Mouse (Mus musculus): ENCODE data around the gene Fbxo24.
A peak's percentile ranks its signal among the peaks of the same experiment; 100 is the strongest.
"Not testable (repeated sequence)": the region's sequence is repeated elsewhere in the genome, so short reads cannot be mapped to it uniquely, and the experiment has no call there.

Gene Fbxo24

DNA sequence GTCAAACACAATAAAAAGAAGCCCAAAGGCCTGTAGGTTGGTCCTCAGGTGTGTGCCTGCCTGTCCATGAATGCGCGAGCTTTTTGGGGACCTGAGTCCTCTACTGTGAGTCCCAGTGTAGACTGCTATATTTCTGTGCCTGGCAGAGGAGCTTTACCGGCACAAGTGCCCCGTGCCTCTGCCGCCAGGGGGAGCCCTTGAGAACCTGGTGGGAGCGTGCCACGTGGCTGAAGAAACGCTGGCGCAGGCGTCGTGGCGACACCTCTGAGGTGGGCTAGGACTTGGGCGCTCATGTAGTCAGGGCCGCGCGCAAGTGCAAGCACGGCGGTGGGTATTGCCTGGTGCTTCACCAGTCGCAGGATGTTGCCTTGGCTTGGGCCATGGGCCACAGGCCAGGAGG lies 12.3 kb upstream of the Fbxo24 start, which contains the start of gene Sap25:
Gene Sap25 (plus strand): TSS at position 281 of the 400 bp plus-strand sequence.
- DNase-seq, result peak; percentile 57 to 61

DNA sequence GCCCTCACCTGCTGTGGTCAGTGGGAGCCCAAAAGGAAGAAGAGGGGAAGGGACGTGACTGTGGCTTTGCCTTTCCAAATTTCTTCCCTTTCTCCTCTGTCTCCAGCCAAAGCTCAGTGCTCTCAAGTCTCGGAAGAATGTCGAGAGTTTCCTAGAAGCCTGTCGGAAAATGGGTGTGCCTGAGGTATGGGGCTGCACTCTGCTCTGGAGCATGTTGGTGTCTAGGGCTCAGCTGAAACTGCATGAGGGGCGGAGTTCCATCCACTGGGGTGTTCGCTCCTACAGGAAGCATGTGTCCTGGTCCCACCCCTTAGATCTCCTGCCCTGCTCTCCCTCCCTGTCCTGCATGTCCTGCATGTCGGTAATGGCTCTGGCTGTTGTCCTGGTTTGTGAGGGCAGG lies 10.7 kb upstream of the Fbxo24 start:
- no peak for DNase-seq

DNA sequence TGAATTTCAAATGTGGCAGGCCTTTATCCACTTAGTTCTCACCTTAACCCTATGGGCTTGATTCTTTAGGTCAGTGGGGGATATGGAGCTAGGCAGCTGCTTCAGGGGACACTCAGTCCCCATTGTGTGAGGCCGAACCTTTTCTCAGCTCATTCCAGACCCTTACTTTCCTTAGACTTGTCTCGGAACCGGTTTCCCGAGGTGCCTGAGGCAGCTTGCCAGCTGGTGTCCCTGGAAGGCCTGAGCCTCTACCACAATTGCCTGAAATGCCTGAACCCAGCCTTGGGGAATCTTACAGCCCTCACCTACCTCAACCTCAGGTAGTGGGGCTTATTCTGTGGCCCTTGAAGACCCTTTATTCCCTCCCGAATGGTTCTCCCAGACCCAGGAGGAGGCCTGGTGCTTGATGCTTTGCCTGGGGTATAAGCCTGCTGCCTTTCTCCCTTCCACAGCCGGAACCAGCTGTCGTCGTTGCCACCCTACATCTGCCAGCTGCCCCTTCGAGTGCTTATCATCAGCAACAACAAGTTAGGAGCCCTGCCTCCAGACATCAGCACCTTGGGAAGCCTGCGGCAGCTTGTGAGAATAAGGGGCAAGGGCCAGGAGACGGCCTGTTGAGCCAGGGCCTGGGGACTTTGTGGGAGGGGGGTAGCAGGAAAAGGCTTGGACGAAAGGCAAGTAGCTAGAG lies 4.7 kb upstream of the Fbxo24 start:
- DNase-seq, result no peak

- no peak for DNase-seq
Observed at GRCm38 (mm10) chr5:137631591-137631990, 2.8 kb upstream of the Fbxo24 start.

- peak; percentile 54 to 70 for DNase-seq
Observed at GRCm38 (mm10) chr5:137631171-137631570, 2.4 kb upstream of the Fbxo24 start.

DNA sequence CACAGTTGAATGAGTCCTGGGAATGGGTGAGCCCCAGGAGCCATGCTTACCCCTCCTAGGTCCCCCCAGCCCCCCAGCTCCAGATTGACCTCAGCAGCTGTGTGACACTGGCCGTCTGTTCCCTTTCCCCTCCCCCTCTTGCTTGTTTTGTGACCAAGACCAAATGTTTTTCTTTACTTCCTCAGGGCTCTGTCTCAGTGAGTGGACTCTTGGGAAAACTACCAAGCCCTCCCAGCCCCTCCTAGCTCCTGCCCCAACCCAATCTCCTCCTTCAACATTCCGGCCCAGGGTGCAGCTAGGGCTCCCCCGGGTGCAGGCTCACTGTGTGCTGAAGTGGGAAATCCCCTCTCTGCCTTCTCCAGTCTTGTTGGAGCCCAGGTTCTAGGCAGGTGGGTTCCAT lies 1.8 kb upstream of the Fbxo24 start:
- DNase-seq, result peak; percentile 67 to 77

DNA sequence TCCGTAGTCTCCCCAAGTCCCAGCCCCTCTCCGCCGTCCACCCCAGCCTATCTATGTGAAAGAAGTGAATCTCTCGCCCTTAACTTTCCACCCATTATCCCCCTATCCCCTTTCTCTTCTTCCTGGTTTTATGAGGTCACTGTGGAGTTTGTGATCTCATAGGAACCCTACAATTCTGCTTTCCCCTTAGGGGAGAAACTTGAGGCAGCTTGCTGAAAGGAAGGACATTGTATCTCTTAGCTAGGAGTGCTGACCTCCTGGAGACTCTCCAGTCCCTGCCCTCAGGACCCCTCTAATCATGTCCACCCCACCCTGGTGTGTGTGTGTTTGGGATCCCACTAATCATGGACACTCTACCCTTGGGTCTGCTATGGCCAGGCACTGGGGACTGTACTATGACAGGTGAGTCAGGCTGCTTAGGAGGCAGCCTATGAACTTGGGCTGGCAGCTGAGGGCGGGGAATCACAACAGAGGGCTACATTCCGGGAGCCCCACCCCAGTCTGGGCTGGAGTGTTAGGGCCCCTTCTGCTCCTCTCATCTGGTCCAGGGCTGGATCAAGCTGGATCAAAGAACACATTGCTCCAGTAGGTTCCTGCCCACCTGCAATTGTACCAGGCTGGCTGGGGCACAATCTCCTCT lies 1.2 kb upstream of the Fbxo24 start:
- peak; percentile 66 to 79 for DNase-seq

GRCm38 (mm10) chr5:137629306-137629721 lies 512 bp upstream of the Fbxo24 start:
- DNase-seq, result peak; percentile 84 to 90

DNA sequence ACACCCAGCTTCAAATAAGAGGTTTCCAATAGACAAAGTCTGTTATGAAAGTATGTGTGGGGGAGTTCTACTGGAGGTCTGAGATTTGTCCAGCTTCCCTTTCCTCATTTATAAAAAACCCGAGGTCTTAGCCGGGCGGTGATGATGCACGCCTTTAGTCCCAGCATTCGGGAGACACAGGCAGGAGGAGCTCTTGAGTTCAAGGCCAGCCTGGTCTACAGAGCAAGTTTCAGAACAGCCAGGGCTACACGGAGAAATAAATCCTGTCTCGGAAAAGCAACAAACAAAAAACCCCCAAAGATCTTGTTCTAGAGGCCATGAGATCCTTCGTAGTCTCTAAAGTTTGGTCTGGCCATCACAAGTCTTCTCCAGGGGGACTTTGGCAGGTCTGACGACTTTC lies 811 bp downstream of the Fbxo24 start:
- peak in 1 of 2 experiments; percentile 65 for DNase-seq

DNA sequence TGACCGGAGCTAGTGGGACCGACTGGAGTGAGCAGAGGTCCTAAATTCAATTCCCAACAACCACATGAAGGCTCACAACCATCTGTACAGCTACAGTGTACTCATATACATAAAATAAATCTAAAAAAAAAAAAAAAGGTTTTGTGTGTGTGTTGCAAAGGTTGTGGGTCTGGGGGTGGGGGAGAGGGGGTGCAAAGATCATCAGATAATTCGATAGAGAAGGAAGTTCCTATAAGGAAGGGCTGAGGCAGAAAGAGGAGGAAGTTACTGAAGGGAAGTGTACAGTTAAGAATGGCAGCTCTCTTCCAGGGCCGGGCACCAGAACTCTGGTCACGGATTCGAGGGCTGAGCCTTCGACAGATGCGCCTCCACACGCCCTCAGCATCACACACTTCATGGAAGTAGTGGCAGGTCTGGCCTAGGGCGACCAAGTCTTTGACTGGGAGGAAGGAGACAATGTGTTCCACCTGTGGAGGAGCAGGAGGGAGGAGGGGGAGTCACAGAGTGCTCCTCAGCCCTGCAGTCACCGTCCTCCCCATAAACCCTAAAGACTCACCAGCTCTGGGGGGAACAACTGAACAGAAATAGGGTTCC lies 4.8 kb downstream of the Fbxo24 start:
- DNase-seq, result no peak

DNA sequence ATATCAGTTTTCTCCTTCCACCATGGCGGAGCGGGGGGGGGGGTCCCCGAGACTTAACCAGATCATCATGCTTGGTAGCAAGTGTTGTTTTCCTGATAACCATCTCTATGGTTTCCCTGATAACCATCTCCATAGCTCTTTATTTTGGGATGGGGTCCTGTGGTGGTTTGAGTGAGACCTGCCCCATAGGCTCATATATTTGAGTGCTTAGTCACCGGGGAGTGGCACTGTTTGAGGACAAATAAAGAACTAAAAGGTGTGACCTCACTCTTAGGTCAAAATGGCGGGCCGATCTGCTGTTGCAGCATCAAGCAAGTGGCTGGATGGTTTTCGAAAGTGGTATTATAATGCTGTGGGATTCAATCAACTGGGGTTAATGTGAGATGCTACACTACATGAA lies 13.5 kb downstream of the Fbxo24 start:
- DNase-seq, result no peak

- DNase-seq, result not testable (repeated sequence)
Observed at GRCm38 (mm10) chr5:137614921-137615320, 13.9 kb downstream of the Fbxo24 start.

GRCm38 (mm10) chr5:137613550-137613949 lies 15.3 kb downstream of the Fbxo24 start, which contains the start of gene Pcolce:
Pcolce (minus strand) TSS chr5:137613784.
- peak; percentile 40 to 47 for DNase-seq

GRCm38 (mm10) chr5:137613076-137613475 lies 15.7 kb downstream of the Fbxo24 start:
- no peak for DNase-seq

- peak; percentile 81 to 88 for DNase-seq
Observed at GRCm38 (mm10) chr5:137611245-137611602, 17.6 kb downstream of the Fbxo24 start.

DNA sequence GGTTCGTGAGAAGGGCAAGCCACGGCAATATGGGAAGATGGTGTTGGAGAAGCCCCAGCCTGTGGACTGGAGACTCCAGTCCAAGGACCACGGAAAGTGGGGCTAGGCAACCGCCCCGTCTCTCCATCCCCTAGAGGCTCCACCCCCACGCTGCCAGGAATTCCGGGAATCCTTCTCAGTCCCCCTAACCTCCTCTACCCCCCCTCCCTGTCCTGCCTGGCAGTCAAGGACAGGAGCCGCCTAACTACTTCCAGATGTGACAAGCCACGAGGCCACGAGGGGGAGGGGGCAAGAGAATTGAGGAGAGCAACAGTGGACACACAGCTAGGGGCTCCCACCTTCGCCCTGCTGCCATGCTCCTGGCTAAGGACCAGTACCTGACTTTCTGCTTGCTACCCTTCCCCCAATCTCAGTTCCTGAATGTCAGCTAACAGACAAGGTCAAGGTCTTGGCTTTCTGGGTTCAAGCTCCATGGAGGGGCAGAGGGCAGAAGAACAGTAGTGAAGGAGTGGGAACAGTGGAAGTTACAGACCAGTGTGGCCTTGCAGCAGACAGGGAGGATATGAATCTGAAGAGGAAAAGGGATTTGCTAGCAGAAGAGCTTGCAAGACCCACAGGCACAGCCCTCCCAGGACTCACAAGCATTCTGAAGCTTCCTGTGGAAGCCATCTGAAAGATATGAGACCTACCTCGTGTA lies 18.1 kb downstream of the Fbxo24 start:
- DNase-seq, result peak; percentile 85 to 92

- DNase-seq, result no peak
Observed at GRCm38 (mm10) chr5:137610056-137610455, 18.7 kb downstream of the Fbxo24 start.

- DNase-seq, result no peak
Observed at GRCm38 (mm10) chr5:137609292-137609691, 19.5 kb downstream of the Fbxo24 start.

GRCm38 (mm10) chr5:137608654-137609190 lies 20.1 kb downstream of the Fbxo24 start:
- DNase-seq, result peak; percentile 28 to 51

- peak in 1 of 2 experiments; percentile 10 for DNase-seq
Observed at GRCm38 (mm10) chr5:137607860-137608653, 20.7 kb downstream of the Fbxo24 start.

- peak; percentile 50 to 64 for DNase-seq
Observed at GRCm38 (mm10) chr5:137601365-137601729, 27.5 kb downstream of the Fbxo24 start.
